Mouse (Mus musculus): ENCODE measurements at regions not wholly inside any gene's neighbourhood (a gene's known extent, or its start where the extent isn't known, plus 50 kb on each side); places are given as distances from the start of the nearest gene placed in this dataset.

- DNase-seq (ENCODE audit: low spot score in 2 of 2), result peak; percentile 4 to 21
Measured at GRCm38 (mm10) chrX:143462632-143463031, 55.8 kb upstream of the Pak3 start.

- DNase-seq (ENCODE audit: low spot score in 2 of 2), result peak in 1 of 2 experiments; percentile 19
Measured at GRCm38 (mm10) chrX:143448636-143449346, 54.7 kb upstream of the Chrdl1 start.

- peak; percentile 26 to 65 for DNase-seq (ENCODE audit: low spot score in 2 of 2)
Measured at GRCm38 (mm10) chrX:143444581-143444980, 50.5 kb upstream of the Chrdl1 start.

Measured in frontal cortex, postnatal 36 days (tissue).